Mouse (Mus musculus) liver, embryonic 11.5 days (tissue): ENCODE data around the gene Tanc2. TPM values are rescaled to one million over a fixed set of nuclear protein-coding genes. Genes with fewer than 3 reads are reported as not detected.

Experiments
- ATAC-seq: fragments of 200-750 bp; cut with Nextera tagmentation; replicated peaks from 2 replicates; pipeline ENCODE4 v1.8.0; 2017; ENCODE audit warnings: moderate number of reproducible peaks, mild to moderate bottlenecking, moderate TSS enrichment, moderate library complexity; ENCODE audit not compliant: low FRiP score
- DNase-seq: peaks from one replicate; pipeline ENCODE4 v3.0.0-alpha.2; 2017; ENCODE audit warnings: low spot score
- H3K27ac ChIP-seq: fragments of 300-500 bp; sonication (generic); 2 replicates; pipeline ENCODE4 v1.5.1; 2014; ENCODE audit warnings: mild to moderate bottlenecking, low read depth, low read length, control low read depth
- H3K27me3 ChIP-seq: fragments of 300-500 bp; sonication (generic); replicated peaks from 2 replicates; pipeline ENCODE4 v1.6.1; 2014; ENCODE audit warnings: low read length, mixed read lengths; ENCODE audit not compliant: control insufficient read depth, insufficient read depth
- H3K36me3 ChIP-seq: fragments of 300-500 bp; sonication (generic); 2 replicates; pipeline ENCODE4 v1.6.1; 2014; ENCODE audit warnings: mild to moderate bottlenecking, low read length, moderate library complexity, mixed read lengths; ENCODE audit not compliant: control insufficient read depth, insufficient read depth
- H3K4me1 ChIP-seq: fragments of 300-500 bp; sonication (generic); replicated peaks from 2 replicates; pipeline ENCODE4 v1.6.1; 2014; ENCODE audit warnings: low read length, mixed read lengths; ENCODE audit not compliant: control insufficient read depth, insufficient read depth
- H3K4me2 ChIP-seq: fragments of 300-500 bp; sonication (generic); 2 replicates; pipeline ENCODE4 v1.6.1; 2014; ENCODE audit warnings: mild to moderate bottlenecking, control low read depth, moderate library complexity
- H3K4me3 ChIP-seq: fragments of 300-500 bp; sonication (generic); 2 replicates; pipeline ENCODE4 v1.5.1; 2014; ENCODE audit warnings: low read depth, low read length, control low read depth
- H3K9ac ChIP-seq: fragments of 300-500 bp; sonication (generic); 2 replicates; pipeline ENCODE4 v1.6.1; 2014; ENCODE audit warnings: low read depth, low read length, control low read depth
- H3K9me3 ChIP-seq: fragments of 300-500 bp; sonication (generic); 2 replicates; pipeline ENCODE4 v1.6.1; 2016; ENCODE audit warnings: low read length, inconsistent platforms, mixed read lengths; ENCODE audit not compliant: control insufficient read depth
- WGBS: fragments of 180-500 bp; shearing (Covaris S2); extraction: QIAGEN DNeasy Blood & Tissue Kit; methylation state at CpG from one replicate; pipeline ENCODE4 v1.1.7; 2014; 5-methylcytosine and 5-hydroxymethylcytosine counted together
- polyA plus RNA-seq: library from polyadenylated mRNA; unstranded; fragments of >200 nt; fragmentation: Nextera tagmentation; extraction: Ambion mirVana; gene quantifications from 2 replicates; pipeline ENCODE4 v1.2.1, GENCODE M21; 2014

Gene Tanc2
- polyA plus RNA-seq, 1 experiment from 2014 or later, result 6.9 TPM

- Histone ChIP-seq H3K27me3 (no peaks in the 10 kb centered on the region), H3K4me1 (no peaks in the 10 kb centered on the region), H3K9ac (no peak overlapping the region), H3K4me2 (no peak overlapping the region), H3K9me3 (no peaks in the 10 kb centered on the region), H3K4me3 (no peak overlapping the region), H3K27ac (no peak overlapping the region), H3K36me3 (no peaks in the 10 kb centered on the region)
- DNase-seq, result no peak
- no peak for ATAC-seq
- 72% methylated on average over 5 of the region's 5 CpGs for WGBS
Observed at GRCm38 (mm10) chr11:105913580-105913979, 323.8 kb downstream of the Tanc2 start.

- no peak for ATAC-seq
- Histone ChIP-seq H3K27ac (no peak overlapping the region), H3K4me3 (no peak overlapping the region), H3K4me2 (no peak overlapping the region), H3K9ac (no peak overlapping the region), H3K27me3 (no peaks in the 10 kb centered on the region), H3K4me1 (peaks cover 10% of the 10 kb centered on the region), H3K36me3 (0 out of 2 replicates have a peak, but pooled peaks cover 4% of the 10 kb centered on the region), H3K9me3 (no peaks in the 10 kb centered on the region)
- no peak for DNase-seq
- 68% methylated on average over 3 of the region's 3 CpGs for WGBS
Observed at GRCm38 (mm10) chr11:105920098-105920785, 330.5 kb downstream of the Tanc2 start.

- ATAC-seq (peak; percentile 67), DNase-seq (no peak)
- no peak overlapping the region for H3K9ac ChIP-seq
- H3K36me3 ChIP-seq, result 0 out of 2 replicates have a peak, but pooled peaks cover 4% of the 10 kb centered on the region
- no peak overlapping the region; the same call in 1 of the 2 replicates for H3K4me2 ChIP-seq
- no peak overlapping the region for H3K27ac ChIP-seq
- WGBS, result 82% methylated on average over 2 of the region's 2 CpGs
- no peaks in the 10 kb centered on the region for H3K27me3 ChIP-seq
- no peaks in the 10 kb centered on the region for H3K9me3 ChIP-seq
- no peak overlapping the region for H3K4me3 ChIP-seq
- peaks cover 10% of the 10 kb centered on the region for H3K4me1 ChIP-seq
Observed at GRCm38 (mm10) chr11:105920836-105921235, 331.1 kb downstream of the Tanc2 start.

- no peak overlapping the region for H3K4me3 ChIP-seq
- no peak overlapping the region for H3K9ac ChIP-seq
- H3K36me3 ChIP-seq, result 0 out of 2 replicates have a peak, but pooled peaks cover 4% of the 10 kb centered on the region
- H3K4me1 ChIP-seq, result peaks cover 10% of the 10 kb centered on the region
- no peak overlapping the region for H3K27ac ChIP-seq
- no peaks in the 10 kb centered on the region for H3K9me3 ChIP-seq
- no peak overlapping the region; the same call in 1 of the 2 replicates for H3K4me2 ChIP-seq
- DNase-seq, result no peak
- peak; percentile 88 for ATAC-seq
- H3K27me3 ChIP-seq, result no peaks in the 10 kb centered on the region
- WGBS, result 60% methylated on average over 5 of the region's 5 CpGs
Observed at GRCm38 (mm10) chr11:105921275-105921674, 331.5 kb downstream of the Tanc2 start.

- DNase-seq (no peak), ATAC-seq (no peak)
- WGBS, result 86% methylated on average over 20 of the region's 20 CpGs
- H3K9ac ChIP-seq, result no peak overlapping the region
- peaks cover 10% of the 10 kb centered on the region for H3K4me1 ChIP-seq
- no peak overlapping the region for H3K4me3 ChIP-seq
- no peaks in the 10 kb centered on the region for H3K27me3 ChIP-seq
- H3K27ac ChIP-seq, result no peak overlapping the region
- H3K4me2 ChIP-seq, result no peak overlapping the region
- no peaks in the 10 kb centered on the region for H3K9me3 ChIP-seq
- H3K36me3 ChIP-seq, result 0 out of 2 replicates have a peak, but pooled peaks cover 4% of the 10 kb centered on the region
Observed at GRCm38 (mm10) chr11:105922769-105923663, 333.2 kb downstream of the Tanc2 start.

- ATAC-seq (peak; percentile 31; the same call in 1 of the 2 replicates), DNase-seq (no peak)
- Histone ChIP-seq H3K9ac (no peak overlapping the region), H3K27me3 (no peaks in the 10 kb centered on the region; the same call in 1 of the 2 replicates), H3K4me3 (no peak overlapping the region), H3K36me3 (0 out of 2 replicates have a peak, but pooled peaks cover 4% of the 10 kb centered on the region), H3K4me1 (peaks cover under 1% of the 10 kb centered on the region; the same call in 1 of the 2 replicates), H3K9me3 (no peaks in the 10 kb centered on the region), H3K27ac (no peak overlapping the region), H3K4me2 (no peak overlapping the region)
- WGBS, result 58% methylated on average over 14 of the region's 14 CpGs
Observed at GRCm38 (mm10) chr11:105927065-105928030, 337.6 kb downstream of the Tanc2 start.

- Histone ChIP-seq H3K4me3 (no peak overlapping the region), H3K9me3 (no peaks in the 10 kb centered on the region), H3K27me3 (no peaks in the 10 kb centered on the region; the same call in 1 of the 2 replicates), H3K36me3 (no peaks in the 10 kb centered on the region), H3K27ac (no peak overlapping the region), H3K4me1 (no peaks in the 10 kb centered on the region), H3K9ac (no peak overlapping the region), H3K4me2 (no peak overlapping the region)
- ATAC-seq (no peak), DNase-seq (no peak)
- 71% methylated on average over 5 of the region's 5 CpGs for WGBS
Observed at GRCm38 (mm10) chr11:105928171-105928570, 338.4 kb downstream of the Tanc2 start.

- H3K27me3 ChIP-seq, result no peaks in the 10 kb centered on the region; the same call in 1 of the 2 replicates
- no peaks in the 10 kb centered on the region for H3K9me3 ChIP-seq
- no peak overlapping the region for H3K27ac ChIP-seq
- no peak overlapping the region for H3K4me3 ChIP-seq
- no peaks in the 10 kb centered on the region for H3K4me1 ChIP-seq
- DNase-seq (no peak), ATAC-seq (no peak)
- no peaks in the 10 kb centered on the region for H3K36me3 ChIP-seq
- no peak overlapping the region for H3K4me2 ChIP-seq
- H3K9ac ChIP-seq, result no peak overlapping the region
- 77% methylated on average over 3 of the region's 3 CpGs for WGBS
Observed at GRCm38 (mm10) chr11:105931380-105931779, 341.6 kb downstream of the Tanc2 start.
